Mouse (Mus musculus): Measurements from ENCODE around the gene Cmah. TPM values are rescaled to one million over a fixed set of nuclear protein-coding genes. Genes with fewer than 3 reads are reported as not detected.

Gene Cmah
- total RNA-seq, 4 experiments from 2014 or later = 0.47 to 1.5 (median 0.83) TPM

GRCm38 (mm10) chr13:24416409-24416808 is 89.2 kb downstream of the Cmah start:
- DNase-seq (ENCODE audit: low spot score in 2 of 2) = no peak

GRCm38 (mm10) chr13:24418024-24418423 is 90.8 kb downstream of the Cmah start:
- no peak for DNase-seq (ENCODE audit: low spot score in 2 of 2)

- DNase-seq (ENCODE audit: low spot score in 2 of 2) = no peak
These were observed 91.6 kb downstream of the Cmah start for GRCm38 (mm10) chr13:24418814-24419213.

- DNase-seq (ENCODE audit: low spot score in 2 of 2) = no peak
These were observed 92.5 kb downstream of the Cmah start for GRCm38 (mm10) chr13:24419560-24420250.

GRCm38 (mm10) chr13:24421987-24422386 is 94.8 kb downstream of the Cmah start:
- DNase-seq (ENCODE audit: low spot score in 2 of 2) = no peak

GRCm38 (mm10) chr13:24430215-24430614 is 103.0 kb downstream of the Cmah start:
- no peak for DNase-seq (ENCODE audit: low spot score in 2 of 2)

GRCm38 (mm10) chr13:24431593-24431992 is 104.4 kb downstream of the Cmah start:
- no peak for DNase-seq (ENCODE audit: low spot score in 2 of 2)

GRCm38 (mm10) chr13:24442272-24442671 is 115.1 kb downstream of the Cmah start:
- DNase-seq (ENCODE audit: low spot score in 2 of 2) = no peak

- no peak for DNase-seq (ENCODE audit: low spot score in 2 of 2)
These were observed 116.7 kb downstream of the Cmah start for GRCm38 (mm10) chr13:24443763-24444347.

- DNase-seq (ENCODE audit: low spot score in 2 of 2) = no peak
These were observed 117.5 kb downstream of the Cmah start for GRCm38 (mm10) chr13:24444709-24445108.

GRCm38 (mm10) chr13:24445166-24445565 is 118.0 kb downstream of the Cmah start:
- DNase-seq (ENCODE audit: low spot score in 2 of 2) = no peak

- no peak for DNase-seq (ENCODE audit: low spot score in 2 of 2)
These were observed 118.9 kb downstream of the Cmah start for GRCm38 (mm10) chr13:24446081-24446480.

- DNase-seq (ENCODE audit: low spot score in 2 of 2) = no peak
These were observed 119.8 kb downstream of the Cmah start for GRCm38 (mm10) chr13:24447043-24447442.

GRCm38 (mm10) chr13:24448578-24448977 is 121.4 kb downstream of the Cmah start:
- no peak for DNase-seq (ENCODE audit: low spot score in 2 of 2)

GRCm38 (mm10) chr13:24451455-24451854 is 124.3 kb downstream of the Cmah start:
- DNase-seq (ENCODE audit: low spot score in 2 of 2) = no peak

- DNase-seq (ENCODE audit: low spot score in 2 of 2) = no peak
These were observed 126.5 kb downstream of the Cmah start for GRCm38 (mm10) chr13:24453737-24454136.

- DNase-seq (ENCODE audit: low spot score in 2 of 2) = no peak
These were observed 129.2 kb downstream of the Cmah start for GRCm38 (mm10) chr13:24456385-24456784.

- no peak for DNase-seq (ENCODE audit: low spot score in 2 of 2)
These were observed 133.3 kb downstream of the Cmah start for GRCm38 (mm10) chr13:24460517-24460916.

GRCm38 (mm10) chr13:24463767-24464166 is 136.6 kb downstream of the Cmah start:
- no peak for DNase-seq (ENCODE audit: low spot score in 2 of 2)

- DNase-seq (ENCODE audit: low spot score in 2 of 2) = no peak
These were observed 138.8 kb downstream of the Cmah start for GRCm38 (mm10) chr13:24466027-24466426.

- no peak for DNase-seq (ENCODE audit: low spot score in 2 of 2)
These were observed 140.6 kb downstream of the Cmah start for GRCm38 (mm10) chr13:24467806-24468205.

GRCm38 (mm10) chr13:24477564-24477963 is 150.4 kb downstream of the Cmah start:
- DNase-seq (ENCODE audit: low spot score in 2 of 2) = no peak

- DNase-seq (ENCODE audit: low spot score in 2 of 2) = no peak
These were observed 152.3 kb downstream of the Cmah start for GRCm38 (mm10) chr13:24479516-24479915.
